Mouse (Mus musculus) midbrain, embryonic 14.5 days (tissue): ENCODE data around the gene Tas2r143. TPM values are rescaled to one million over a fixed set of nuclear protein-coding genes. Genes with fewer than 3 reads are reported as not detected.

Experiments
- ATAC-seq: fragments of 200-750 bp; cut with Nextera tagmentation; 2 replicates; pipeline ENCODE4 v1.8.0; 2017; ENCODE audit warnings: moderate number of reproducible peaks, moderate library complexity; ENCODE audit not compliant: low FRiP score, low TSS enrichment
- DNase-seq: peaks from one replicate; pipeline ENCODE4 v3.0.0-alpha.2; 2015
- H3K27ac ChIP-seq: fragments of 300-500 bp; sonication (generic); replicated peaks from 2 replicates; pipeline ENCODE4 v1.5.1; 2014; ENCODE audit warnings: mild to moderate bottlenecking, low read depth, low read length, moderate library complexity
- H3K27me3 ChIP-seq: fragments of 300-500 bp; sonication (generic); 2 replicates; pipeline ENCODE4 v1.6.1; 2014; ENCODE audit warnings: low read length, control low read depth, mixed read lengths; ENCODE audit not compliant: control insufficient read depth, insufficient read depth
- H3K36me3 ChIP-seq: fragments of 300-500 bp; sonication (generic); 2 replicates; pipeline ENCODE4 v1.6.1; 2014; ENCODE audit warnings: low read length, control low read depth; ENCODE audit not compliant: control insufficient read depth, insufficient read depth
- H3K4me1 ChIP-seq: fragments of 300-500 bp; sonication (generic); 2 replicates; pipeline ENCODE4 v1.6.1; 2014; ENCODE audit warnings: mild to moderate bottlenecking, antibody characterized with exemption, low read length, control low read depth; ENCODE audit not compliant: control insufficient read depth, insufficient read depth
- H3K4me2 ChIP-seq: fragments of 300-500 bp; sonication (generic); 2 replicates; pipeline ENCODE4 v1.6.1; 2014; ENCODE audit warnings: mild to moderate bottlenecking, low read length, moderate library complexity
- H3K4me3 ChIP-seq: fragments of 300-500 bp; sonication (generic); replicated peaks from 2 replicates; pipeline ENCODE4 v1.5.1; 2014; ENCODE audit warnings: low read depth, low read length
- H3K9ac ChIP-seq: fragments of 300-500 bp; sonication (generic); replicated peaks from 2 replicates; pipeline ENCODE4 v1.6.1; 2014; ENCODE audit warnings: mild to moderate bottlenecking, low read length, moderate library complexity
- H3K9me3 ChIP-seq: fragments of 300-500 bp; sonication (generic); 2 replicates; pipeline ENCODE4 v1.6.1; 2016; ENCODE audit warnings: low read length, control low read depth, mixed read lengths; ENCODE audit not compliant: control insufficient read depth
- WGBS: fragments of 180-500 bp; shearing (Covaris S2); extraction: QIAGEN DNeasy Blood & Tissue Kit; methylation state at CpG from one replicate; pipeline ENCODE4 v1.1.7; 2014; 5-methylcytosine and 5-hydroxymethylcytosine counted together
- polyA plus RNA-seq: library from polyadenylated mRNA; unstranded; fragments of >200 nt; fragmentation: Nextera tagmentation; extraction: Ambion mirVana; gene quantifications from 2 replicates; pipeline ENCODE4 v1.2.1, GENCODE M21; 2014

Tas2r143 gene
- polyA plus RNA-seq, result not detected in 2 replicates

DNA sequence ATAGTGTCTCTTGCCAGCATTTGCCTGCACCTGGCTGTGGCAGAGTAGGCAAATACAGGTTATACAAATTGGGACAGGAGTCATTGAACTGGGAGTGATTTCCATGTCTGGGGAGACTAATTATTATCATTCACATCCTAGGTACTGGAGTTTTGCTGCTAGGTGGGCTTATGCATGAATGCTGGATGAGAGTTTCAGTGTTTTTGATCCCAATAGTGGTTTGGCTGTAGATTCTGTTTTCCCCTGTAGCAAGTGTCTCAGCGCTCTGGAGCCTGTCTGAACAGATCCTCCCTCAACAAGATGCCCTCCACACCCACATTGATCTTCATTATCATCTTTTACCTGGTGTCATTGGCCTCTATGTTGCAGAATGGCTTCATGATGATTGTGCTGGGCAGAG, at the start of gene Tas2r143:
Gene Tas2r143, plus strand, starts transcription at position 301 of the 400 bp plus-strand sequence.
- H3K27ac ChIP-seq, result no peak within 1 kb of the TSS
- H3K36me3 ChIP-seq, result no peaks in the 10 kb centered on the region
- H3K9me3 ChIP-seq, result no peaks in the 10 kb centered on the region
- ATAC-seq (no peak), DNase-seq (no peak)
- H3K4me2 ChIP-seq, result no peak within 1 kb of the TSS
- no peaks in the 10 kb centered on the region for H3K4me1 ChIP-seq
- no peak within 1 kb of the TSS for H3K9ac ChIP-seq
- H3K4me3 ChIP-seq, result no peak within 1 kb of the TSS
- no peaks in the 10 kb centered on the region for H3K27me3 ChIP-seq
- 93% methylated on average over 1 of the region's 1 CpGs for WGBS

DNA sequence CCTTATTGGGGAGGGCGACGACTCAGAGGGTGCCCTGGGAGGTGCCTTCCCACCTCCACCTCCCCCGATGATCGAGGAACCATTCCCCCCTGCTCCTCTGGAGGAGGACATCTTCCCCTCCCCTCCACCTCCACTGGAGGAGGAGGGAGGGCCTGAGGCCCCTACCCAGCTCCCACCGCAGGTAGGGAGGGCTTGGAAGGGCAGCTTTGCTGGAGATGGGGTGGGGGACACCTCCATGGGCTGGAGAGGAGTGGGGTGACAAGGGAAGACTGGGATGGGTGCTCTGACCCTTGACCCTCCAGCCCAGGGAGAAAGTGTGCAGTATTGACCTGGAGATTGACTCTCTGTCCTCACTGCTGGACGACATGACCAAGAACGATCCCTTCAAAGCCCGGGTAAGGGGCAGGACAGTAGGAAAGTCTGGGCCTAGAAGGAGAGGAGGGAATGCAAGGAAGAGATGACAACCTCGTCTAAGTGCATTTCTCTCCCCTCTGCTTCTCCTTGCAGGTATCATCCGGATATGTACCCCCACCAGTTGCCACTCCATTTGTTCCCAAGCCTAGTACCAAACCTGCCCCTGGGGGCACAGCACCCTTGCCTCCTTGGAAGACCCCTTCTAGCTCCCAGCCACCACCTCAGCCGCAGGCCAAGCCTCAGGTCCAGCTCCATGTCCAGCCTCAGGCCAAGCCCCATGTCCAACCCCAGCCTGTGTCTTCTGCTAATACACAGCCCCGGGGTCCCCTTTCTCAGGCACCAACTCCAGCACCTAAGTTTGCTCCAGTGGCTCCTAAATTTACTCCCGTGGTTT, 48.9 kb upstream of the Tas2r143 start:
- Histone ChIP-seq H3K36me3 (peaks cover 12% of the 10 kb centered on the region), H3K27me3 (no peaks in the 10 kb centered on the region), H3K9ac (peak overlapping the region; percentile 90), H3K9me3 (no peaks in the 10 kb centered on the region), H3K4me3 (peak overlapping the region; percentile 80), H3K4me1 (peaks cover 30% of the 10 kb centered on the region), H3K4me2 (peak overlapping the region; percentile 69), H3K27ac (no peak overlapping the region)
- no peak for DNase-seq
- ATAC-seq, result no peak
- 47% methylated on average over 13 of the region's 13 CpGs for WGBS

DNA sequence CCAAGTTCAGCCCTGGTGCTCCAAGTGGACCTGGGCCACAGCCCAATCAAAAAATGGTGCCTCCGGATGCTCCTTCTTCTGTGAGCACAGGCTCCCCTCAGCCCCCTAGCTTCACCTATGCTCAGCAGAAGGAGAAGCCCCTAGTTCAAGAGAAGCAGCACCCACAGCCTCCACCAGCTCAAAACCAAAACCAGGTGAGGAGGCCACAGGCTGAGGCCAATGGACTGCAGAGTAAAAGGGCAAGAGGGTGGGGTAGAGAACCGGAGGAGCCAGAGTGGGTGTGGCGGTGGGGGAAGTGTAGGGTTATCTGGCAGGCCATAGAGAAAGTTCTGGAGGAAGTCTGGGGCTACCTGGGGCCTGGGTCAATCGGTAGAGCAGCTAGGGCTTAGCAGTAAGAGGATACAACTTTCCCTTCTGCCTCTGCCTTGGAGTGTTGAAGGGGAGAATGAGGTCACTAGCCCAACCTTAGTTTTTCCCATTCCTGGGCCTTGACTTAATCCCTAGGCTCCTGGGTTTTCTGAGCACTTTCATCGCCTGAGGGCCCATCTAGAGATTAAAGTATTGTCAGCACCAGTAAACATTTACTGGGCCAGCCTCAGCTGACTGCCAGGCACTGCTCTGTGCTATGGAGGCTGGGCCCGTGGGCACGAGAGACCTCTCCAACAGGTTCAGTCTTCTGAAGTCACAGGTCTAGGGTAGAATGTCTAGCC, 48.1 kb upstream of the Tas2r143 start:
- Histone ChIP-seq H3K27me3 (no peaks in the 10 kb centered on the region), H3K9me3 (no peaks in the 10 kb centered on the region), H3K4me3 (no peak overlapping the region), H3K27ac (no peak overlapping the region), H3K36me3 (peaks cover 20% of the 10 kb centered on the region), H3K4me2 (no peak overlapping the region), H3K9ac (no peak overlapping the region), H3K4me1 (peaks cover 30% of the 10 kb centered on the region)
- DNase-seq (no peak), ATAC-seq (no peak)
- 91% methylated on average over 7 of the region's 7 CpGs for WGBS

DNA sequence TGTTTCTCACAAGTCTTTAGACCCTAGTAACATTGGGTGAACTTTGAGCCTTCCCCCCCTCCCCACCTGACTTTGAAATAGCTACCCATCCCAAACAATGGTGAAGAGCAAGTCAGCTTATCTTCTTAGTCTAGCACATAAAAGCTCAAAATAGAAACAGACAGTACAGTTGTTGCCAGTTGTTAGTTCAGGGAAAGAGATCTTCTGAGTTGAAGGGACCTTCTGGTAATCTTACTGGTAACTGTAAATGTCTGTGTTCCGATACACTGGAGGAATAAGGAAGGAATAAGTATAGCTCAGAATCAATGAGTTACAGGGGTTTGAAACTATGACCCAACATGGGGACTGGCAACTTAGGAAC, 47.6 kb upstream of the Tas2r143 start:
- DNase-seq (no peak), ATAC-seq (no peak)
- Histone ChIP-seq H3K27me3 (no peaks in the 10 kb centered on the region), H3K9ac (no peak overlapping the region), H3K36me3 (peaks cover 25% of the 10 kb centered on the region), H3K4me3 (no peak overlapping the region), H3K4me2 (no peak overlapping the region), H3K9me3 (no peaks in the 10 kb centered on the region), H3K27ac (no peak overlapping the region), H3K4me1 (peaks cover 30% of the 10 kb centered on the region)
- 100% methylated on average over 1 of the region's 1 CpGs for WGBS

DNA sequence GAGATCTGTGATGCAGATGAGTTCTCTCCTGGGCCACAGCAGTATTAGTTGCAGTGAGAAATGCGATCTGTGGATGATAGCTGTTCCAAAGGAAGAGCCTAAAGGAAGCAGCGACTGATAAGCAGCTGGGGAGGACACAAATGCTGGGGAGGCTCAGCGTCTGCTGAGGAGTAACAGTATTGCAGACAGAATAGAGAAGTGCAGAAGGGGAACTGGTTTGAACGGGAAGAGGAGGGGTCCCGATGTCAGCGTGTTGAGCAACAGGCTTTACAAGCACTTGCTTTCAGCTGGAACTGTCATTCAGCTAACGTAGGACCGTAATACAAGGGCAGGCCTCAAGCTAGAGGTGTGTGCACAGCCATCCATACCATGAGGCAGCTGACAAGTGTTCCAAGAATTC, 46.9 kb upstream of the Tas2r143 start:
- no peak overlapping the region for H3K4me3 ChIP-seq
- ATAC-seq (no peak), DNase-seq (no peak)
- H3K27me3 ChIP-seq, result no peaks in the 10 kb centered on the region
- 88% methylated on average over 8 of the region's 8 CpGs for WGBS
- H3K36me3 ChIP-seq, result peaks cover 32% of the 10 kb centered on the region
- H3K4me2 ChIP-seq, result no peak overlapping the region
- H3K9me3 ChIP-seq, result no peaks in the 10 kb centered on the region
- no peak overlapping the region for H3K9ac ChIP-seq
- peaks cover 30% of the 10 kb centered on the region for H3K4me1 ChIP-seq
- H3K27ac ChIP-seq, result no peak overlapping the region

DNA sequence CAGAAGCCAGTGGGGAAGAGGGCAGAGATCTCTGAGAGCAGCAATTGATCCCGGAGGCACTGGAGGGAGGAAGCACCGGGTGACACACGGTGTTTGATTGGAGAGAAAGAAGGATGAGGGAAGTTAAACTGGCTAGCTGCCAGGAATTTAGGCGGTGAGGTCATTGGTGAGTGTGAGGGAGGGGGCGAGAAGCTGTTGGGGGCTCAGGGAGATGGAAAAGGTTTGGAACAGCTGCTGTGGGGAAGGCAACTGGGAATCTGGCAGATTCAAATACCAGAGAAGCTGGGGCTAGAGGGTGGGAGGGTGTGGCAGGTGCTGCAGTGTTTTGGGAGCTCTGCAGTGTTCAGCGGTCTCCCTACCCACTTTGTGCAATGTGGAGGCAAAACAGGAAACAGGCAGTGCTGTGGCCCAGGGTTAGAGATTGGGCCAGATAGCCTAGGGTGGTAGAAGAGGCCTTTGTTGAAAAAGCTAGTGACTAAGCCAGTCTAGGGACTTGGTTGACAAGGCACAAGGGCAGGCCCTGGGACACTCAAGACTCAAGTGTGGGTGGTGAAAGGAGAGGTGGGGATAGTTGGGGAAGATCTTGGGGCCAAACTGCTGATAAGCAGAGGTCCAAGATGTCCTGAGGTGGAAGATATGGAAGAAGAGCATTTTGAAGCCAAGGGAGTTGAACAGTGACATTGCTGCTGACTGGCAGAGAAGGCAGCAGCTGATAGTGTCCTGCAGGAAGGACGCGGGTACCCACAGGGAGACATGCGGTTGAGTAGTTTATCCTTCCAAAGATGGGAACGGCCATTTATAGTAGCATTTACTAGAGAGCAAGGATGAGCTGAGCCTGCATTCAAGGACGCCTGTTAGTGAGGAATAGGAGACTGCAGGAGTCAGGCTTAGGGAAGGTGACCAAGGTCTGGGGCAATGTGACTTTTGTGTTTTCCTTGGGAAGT, 45.7 kb upstream of the Tas2r143 start:
- 59% methylated on average over 11 of the region's 11 CpGs for WGBS
- no peak for ATAC-seq
- Histone ChIP-seq H3K9ac (no peak overlapping the region), H3K9me3 (no peaks in the 10 kb centered on the region), H3K27me3 (no peaks in the 10 kb centered on the region), H3K4me3 (no peak overlapping the region), H3K4me1 (peaks cover 30% of the 10 kb centered on the region), H3K27ac (no peak overlapping the region), H3K4me2 (peak overlapping the region; percentile 12; the same call in 1 of the 2 replicates), H3K36me3 (peaks cover 43% of the 10 kb centered on the region)
- DNase-seq, result peak; percentile 44

DNA sequence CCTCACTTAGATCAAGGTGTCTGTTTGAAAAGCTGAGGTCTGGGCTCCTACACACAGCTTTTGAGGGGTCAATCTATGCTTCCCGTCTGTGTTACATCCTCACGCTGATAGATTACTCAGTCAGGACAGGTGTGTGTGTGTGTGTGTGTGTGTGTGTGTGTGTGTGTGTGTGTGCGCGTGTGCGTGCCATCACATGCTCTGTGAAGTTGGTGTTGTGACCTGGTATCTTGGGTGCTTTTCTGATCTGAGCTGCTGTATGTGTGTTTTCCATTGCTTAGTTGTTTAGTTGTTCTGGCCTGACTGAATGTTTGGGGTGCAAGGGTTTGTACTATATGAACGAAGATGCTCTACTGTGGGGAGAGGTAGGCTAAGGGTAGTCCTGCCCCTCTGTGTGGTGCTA, 44.7 kb upstream of the Tas2r143 start:
- peaks cover 52% of the 10 kb centered on the region for H3K36me3 ChIP-seq
- H3K27me3 ChIP-seq, result no peaks in the 10 kb centered on the region
- DNase-seq (no peak), ATAC-seq (no peak)
- H3K9me3 ChIP-seq, result no peaks in the 10 kb centered on the region
- peaks cover 29% of the 10 kb centered on the region for H3K4me1 ChIP-seq
- H3K9ac ChIP-seq, result no peak overlapping the region
- no peak overlapping the region for H3K27ac ChIP-seq
- no peak overlapping the region for H3K4me3 ChIP-seq
- no peak overlapping the region for H3K4me2 ChIP-seq
- WGBS, result 97% methylated on average over 6 of the region's 6 CpGs

DNA sequence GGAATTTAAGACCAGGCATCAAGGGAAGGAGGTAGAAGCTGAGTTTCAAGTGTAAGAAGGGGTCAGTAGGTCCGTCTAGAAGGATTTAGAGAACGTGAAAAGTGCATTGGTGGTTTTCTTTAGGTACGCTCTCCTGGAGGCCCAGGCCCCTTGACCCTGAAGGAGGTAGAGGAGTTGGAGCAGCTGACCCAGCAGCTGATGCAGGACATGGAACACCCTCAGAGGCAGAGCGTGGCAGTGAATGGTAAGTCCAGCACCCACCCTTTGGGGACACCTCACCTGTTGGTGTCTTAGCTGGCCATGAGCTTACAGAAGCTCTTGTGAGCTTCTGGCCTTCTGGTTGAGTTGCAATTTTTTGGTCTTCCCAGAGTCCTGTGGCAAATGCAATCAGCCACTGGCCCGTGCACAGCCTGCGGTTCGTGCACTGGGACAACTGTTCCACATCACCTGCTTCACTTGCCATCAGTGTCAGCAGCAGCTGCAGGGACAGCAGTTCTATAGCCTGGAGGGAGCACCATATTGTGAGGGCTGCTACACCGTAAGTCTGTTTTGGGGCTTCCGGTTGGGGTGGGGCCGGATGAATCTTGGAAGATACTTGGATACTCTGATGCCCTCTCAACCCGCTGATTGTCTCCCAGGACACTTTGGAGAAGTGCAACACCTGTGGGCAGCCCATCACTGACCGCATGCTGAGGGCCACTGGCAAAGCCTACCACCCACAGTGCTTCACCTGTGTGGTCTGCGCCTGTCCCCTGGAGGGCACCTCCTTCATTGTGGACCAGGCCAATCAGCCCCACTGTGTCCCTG, 44.0 kb upstream of the Tas2r143 start:
- ATAC-seq (no peak), DNase-seq (no peak)
- no peak overlapping the region for H3K4me3 ChIP-seq

More for the DNA sequence above, 44.0 kb upstream of the Tas2r143 start:
- peaks cover 23% of the 10 kb centered on the region for H3K4me1 ChIP-seq
- H3K27me3 ChIP-seq, result no peaks in the 10 kb centered on the region
- H3K36me3 ChIP-seq, result peaks cover 54% of the 10 kb centered on the region
- H3K4me2 ChIP-seq, result no peak overlapping the region
- WGBS, result 94% methylated on average over 13 of the region's 13 CpGs
- no peak overlapping the region for H3K27ac ChIP-seq
- H3K9me3 ChIP-seq, result no peaks in the 10 kb centered on the region
- no peak overlapping the region for H3K9ac ChIP-seq
